Mouse (Mus musculus) embryonic stem cell, embryonic (primary cell): ENCODE measurements around the gene Rapgef4.
"Not testable (repeated sequence)": the region's sequence is repeated elsewhere in the genome, so short reads cannot be mapped to it uniquely, and the experiment has no call there.

ENCODE experiments used
- CTCF ChIA-PET, 4 experiments: fragments of 300-600 bp in 2 of 4; fragments of 350-600 bp in 2 of 4; sonication (Branson Sonifier 250); formaldehyde crosslinking; loops; one replicate each; lab custom pipeline; 2022; ENCODE audit warnings: inconsistent platforms in 2 of 4; lab: Charles Lee
- POLR2A ChIA-PET, 4 experiments: fragments of 300-600 bp in 2 of 4; fragments of 350-600 bp in 2 of 4; sonication (Branson Sonifier 250); formaldehyde crosslinking; loops; one replicate each; lab custom pipeline; 2022; ENCODE audit warnings: antibody characterized with exemption in 4 of 4, inconsistent platforms in 1 of 4; lab: Charles Lee

Rapgef4 gene

DNA sequence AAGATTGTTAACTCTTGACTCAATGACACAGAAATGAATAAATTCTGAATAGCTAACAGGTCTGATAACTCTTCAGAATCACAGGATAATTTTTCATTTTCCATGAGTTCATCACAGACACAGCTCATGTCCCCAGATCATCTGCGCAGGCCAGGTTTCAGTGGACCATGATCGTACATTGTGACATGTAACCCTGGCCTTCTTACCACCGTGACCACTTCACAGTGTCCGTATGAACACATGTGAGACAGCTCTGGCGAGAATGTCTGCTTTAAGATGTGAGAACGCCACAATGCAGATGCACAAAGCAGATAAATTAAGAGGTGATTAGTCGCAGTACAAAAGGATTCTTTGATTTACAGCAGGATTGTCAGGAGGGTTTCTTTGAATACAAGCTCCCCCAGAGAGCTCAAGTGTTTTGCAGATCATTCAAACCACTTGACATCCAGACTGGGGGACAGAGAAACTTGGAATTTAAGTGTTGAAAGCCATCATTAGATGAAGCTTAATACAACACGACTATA is 58.5 kb downstream of the Rapgef4 start:
- ChIA-PET POLR2A (interaction anchor here in 2 of 4 experiments (0.5 to 0.7 kb wide), 2 partner anchors 111 to 167 kb away, joined by 3 to 6 read pairs; partner anchors contain the start of gene Pdk1 (in 1 of the 2)), CTCF (interaction anchor here in 3 of 4 experiments (0.6 to 3.3 kb wide), 7 partner anchors 39 to 180 kb away, joined by 3 to 15 read pairs (median 7); no protein-coding TSS in a partner anchor)

- POLR2A ChIA-PET: no interaction called here
- CTCF ChIA-PET: interaction anchor here (0.5 to 2.4 kb wide), 9 partner anchors 10 to 194 kb away, joined by 3 to 10 read pairs (median 4); no protein-coding TSS in a partner anchor
Measured at GRCm38 (mm10) chr2:72041087-72041486, 60.0 kb downstream of the Rapgef4 start.

DNA sequence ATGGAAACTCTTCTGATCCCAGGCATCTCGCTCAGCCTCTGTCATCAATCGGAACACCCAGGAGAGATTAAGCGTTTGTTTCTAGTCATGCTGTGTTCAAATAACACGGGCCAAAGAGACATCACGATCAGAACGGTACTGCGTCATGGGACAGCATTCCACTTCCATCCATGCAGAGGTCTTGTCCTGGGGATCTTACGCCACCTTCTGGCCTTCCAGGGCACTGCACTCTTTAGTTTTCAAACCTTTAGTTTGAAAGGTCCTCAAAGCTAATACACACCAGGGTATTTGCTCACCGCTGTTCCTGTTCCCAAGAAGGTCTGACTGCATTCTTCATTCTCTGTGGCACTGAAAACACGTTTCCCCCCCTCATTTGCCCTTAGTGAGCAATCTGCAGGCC is 61.1 kb downstream of the Rapgef4 start:
- POLR2A ChIA-PET: no interaction called here
- CTCF ChIA-PET: interaction anchor here (0.6 to 2.4 kb wide), 6 partner anchors 9 to 460 kb away, joined by 3 to 10 read pairs (median 4); no protein-coding TSS in a partner anchor

DNA sequence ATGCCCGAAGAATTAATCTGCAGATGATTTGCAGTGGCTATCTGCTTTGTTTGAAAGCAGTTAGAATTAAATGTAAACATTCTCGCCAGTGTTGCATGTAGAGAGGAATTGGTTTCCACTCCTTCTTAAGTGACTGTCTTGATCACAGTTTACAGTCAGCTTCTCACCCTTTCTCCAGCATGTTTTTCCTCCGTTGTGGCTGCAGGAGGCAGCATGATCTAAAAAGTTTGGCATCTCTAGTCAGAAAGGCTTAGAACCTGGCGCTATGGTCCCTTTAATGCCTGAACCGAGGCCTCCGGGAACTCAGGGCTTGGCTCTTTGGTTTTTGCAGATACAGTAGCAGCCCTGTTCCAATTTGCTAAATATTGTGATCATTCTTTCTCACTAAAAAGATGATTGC is 63.2 kb downstream of the Rapgef4 start:
- ChIA-PET CTCF (interaction anchor here in 1 of 4 experiments (0.7 kb wide), 1 partner anchor 492 kb away, joined by 16 read pairs; no protein-coding TSS in a partner anchor), POLR2A (interaction anchor here in 1 of 4 experiments (0.6 kb wide), 1 partner anchor 105 kb away, joined by 7 read pairs; no protein-coding TSS in a partner anchor)

DNA sequence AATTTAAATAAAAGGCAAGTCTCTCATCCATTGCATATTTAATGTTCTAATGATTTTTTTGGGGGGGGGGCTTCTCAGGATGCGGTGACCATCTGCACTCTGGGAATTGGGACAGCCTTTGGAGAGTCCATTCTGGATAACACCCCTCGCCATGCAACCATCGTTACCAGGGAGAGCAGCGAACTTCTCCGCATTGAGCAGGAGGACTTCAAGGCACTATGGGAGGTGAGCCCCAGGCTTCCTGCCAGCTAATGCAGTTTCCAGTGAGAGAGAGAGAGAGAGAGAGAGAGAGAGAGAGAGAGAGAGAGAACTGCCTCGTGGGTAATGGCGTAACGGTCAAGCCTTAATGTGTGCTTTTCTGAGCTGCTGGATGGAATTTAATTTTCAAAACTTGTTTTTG is 64.0 kb downstream of the Rapgef4 start:
- ChIA-PET POLR2A (interaction anchor here in 1 of 4 experiments (0.6 kb wide), 1 partner anchor 175 kb away, joined by 3 read pairs; no protein-coding TSS in a partner anchor), CTCF (no interaction called here)

DNA sequence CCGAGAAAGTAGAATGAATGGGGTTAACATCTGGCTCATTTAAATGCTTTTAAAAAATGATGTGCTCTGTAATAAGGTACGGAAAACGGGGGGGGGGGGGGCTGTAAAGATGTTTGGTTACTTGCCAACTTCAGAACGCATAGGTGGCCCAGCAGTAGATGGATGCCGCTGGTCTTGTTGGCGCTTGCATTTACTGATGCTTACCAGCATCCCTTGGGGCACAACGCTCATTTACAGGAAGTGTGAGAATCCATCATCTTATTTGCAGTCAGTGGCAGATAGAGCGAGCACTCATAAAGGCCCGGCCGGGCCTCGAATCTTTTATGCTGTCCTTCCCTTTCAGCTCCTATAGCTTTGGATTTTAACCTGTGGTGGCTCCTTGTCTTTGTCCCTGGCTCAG is 64.6 kb downstream of the Rapgef4 start:
- CTCF ChIA-PET: interaction anchor here in 1 of 4 experiments (0.8 to 1.1 kb wide), 2 partner anchors 80 to 231 kb away, joined by 4 to 12 read pairs; no protein-coding TSS in a partner anchor
- POLR2A ChIA-PET: interaction anchor here in 1 of 4 experiments (0.6 kb wide), 1 partner anchor 175 kb away, joined by 3 read pairs; no protein-coding TSS in a partner anchor

DNA sequence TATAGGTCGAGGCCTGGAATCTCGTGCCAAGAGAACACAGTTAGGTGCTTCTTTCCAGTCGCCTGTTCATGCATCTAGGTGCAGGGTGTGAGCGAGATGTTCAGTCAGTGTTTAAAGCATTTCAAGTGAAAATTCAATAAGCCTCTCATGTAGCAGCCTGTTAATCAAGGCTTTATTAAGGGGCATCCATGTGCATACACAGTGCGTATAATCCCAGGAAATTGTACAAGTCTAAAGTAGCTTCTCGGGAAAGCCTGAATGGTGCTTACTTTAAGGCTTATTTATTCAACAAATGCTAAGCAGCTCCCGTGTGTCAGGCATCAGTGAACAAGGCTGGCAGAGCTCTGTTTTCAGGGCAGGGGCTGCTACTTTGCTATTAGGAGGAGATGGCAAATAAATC is 69.4 kb downstream of the Rapgef4 start:
- POLR2A ChIA-PET: no interaction called here
- CTCF ChIA-PET: interaction anchor here in 1 of 4 experiments (1.4 to 1.5 kb wide), 2 partner anchors 85 to 98 kb away, joined by 3 to 6 read pairs; no protein-coding TSS in a partner anchor

DNA sequence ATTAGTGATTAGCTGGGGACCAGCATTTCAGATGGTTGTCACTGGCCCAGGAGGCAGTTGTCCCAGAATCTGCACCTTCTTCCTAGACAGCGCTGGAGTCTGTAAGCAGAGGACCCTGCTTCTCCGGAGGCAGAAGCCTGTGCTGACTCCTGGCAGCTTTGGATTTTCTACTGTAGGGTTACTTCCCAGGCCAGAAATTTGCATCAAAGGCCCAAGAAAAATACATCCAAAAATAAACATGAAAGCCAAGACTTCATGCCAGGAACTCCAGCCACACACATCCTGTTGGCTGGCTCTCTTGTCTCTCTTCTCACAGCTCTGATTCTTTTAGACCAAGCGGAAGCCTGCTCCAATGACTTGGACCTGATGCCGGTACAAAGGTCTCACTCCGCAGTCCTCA is 73.2 kb downstream of the Rapgef4 start:
- CTCF ChIA-PET: interaction anchor here in 1 of 4 experiments (1.2 kb wide), 1 partner anchor 12 kb away, joined by 3 read pairs; no protein-coding TSS in a partner anchor

GRCm38 (mm10) chr2:72054736-72055135 is 73.7 kb downstream of the Rapgef4 start:
- ChIA-PET POLR2A (no interaction called here), CTCF (interaction anchor here in 1 of 4 experiments (1.2 kb wide), 1 partner anchor 12 kb away, joined by 3 read pairs; no protein-coding TSS in a partner anchor)

More for the DNA sequence above, 73.2 kb downstream of the Rapgef4 start:
- POLR2A ChIA-PET: no interaction called here

- CTCF ChIA-PET: interaction anchor here in 1 of 4 experiments (1.2 kb wide), 1 partner anchor 13 kb away, joined by 3 read pairs; no protein-coding TSS in a partner anchor
- POLR2A ChIA-PET: interaction anchor here in 1 of 4 experiments (0.7 kb wide), 1 partner anchor 9 kb away, joined by 3 read pairs; no protein-coding TSS in a partner anchor
Measured at GRCm38 (mm10) chr2:72055476-72055875, 74.4 kb downstream of the Rapgef4 start.

- POLR2A ChIA-PET: no interaction called here
- CTCF ChIA-PET: interaction anchor here in 1 of 4 experiments (1.3 kb wide), 1 partner anchor 40 kb away, joined by 5 read pairs; no protein-coding TSS in a partner anchor
Measured at GRCm38 (mm10) chr2:72056081-72056874, 75.2 kb downstream of the Rapgef4 start.

DNA sequence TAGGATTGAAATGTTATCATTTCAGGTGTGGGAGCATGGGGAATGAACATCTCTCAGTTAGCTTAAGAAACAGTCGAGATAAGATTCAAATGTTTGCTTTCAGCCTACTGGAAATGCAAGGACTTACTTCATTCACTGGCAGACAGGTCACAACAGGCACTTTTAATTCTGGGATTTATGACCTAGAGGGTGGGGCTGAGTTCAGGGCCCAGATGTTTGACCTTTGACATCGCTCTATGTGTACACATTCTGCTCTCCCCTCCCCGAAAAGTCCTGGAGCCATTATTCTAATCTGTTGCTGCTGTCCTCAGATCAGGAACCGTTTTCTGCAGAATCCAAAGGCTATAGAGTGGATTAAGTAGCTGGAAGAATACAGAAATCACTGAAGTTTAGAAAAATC is 81.9 kb downstream of the Rapgef4 start:
- ChIA-PET POLR2A (no interaction called here), CTCF (interaction anchor here in 1 of 4 experiments (0.7 kb wide), 1 partner anchor 29 kb away, joined by 3 read pairs; no protein-coding TSS in a partner anchor)

- POLR2A ChIA-PET: interaction anchor here in 1 of 4 experiments (0.6 kb wide), 1 partner anchor 35 kb away, joined by 5 read pairs; no protein-coding TSS in a partner anchor
- CTCF ChIA-PET: no interaction called here
Measured at GRCm38 (mm10) chr2:72068505-72068904, 87.5 kb downstream of the Rapgef4 start.

DNA sequence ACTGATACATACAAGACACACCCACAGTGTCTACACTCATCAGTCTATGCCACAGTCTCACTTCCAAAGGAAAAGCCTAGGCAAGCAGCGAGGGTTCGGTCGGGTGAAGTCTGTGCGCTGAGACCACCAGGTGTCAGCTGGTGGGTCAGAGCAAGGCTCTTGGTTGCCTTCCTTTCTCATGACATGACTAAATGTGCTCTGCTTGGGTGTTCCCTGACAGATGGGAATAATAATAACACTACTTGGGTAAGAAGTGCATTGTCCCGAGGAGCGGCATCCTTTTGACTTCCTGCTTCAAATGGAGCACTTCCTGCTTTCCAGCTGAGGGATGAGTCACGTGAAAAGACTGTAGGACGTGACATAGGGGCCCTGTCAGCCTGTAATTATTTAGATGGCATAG is 89.0 kb downstream of the Rapgef4 start:
- CTCF ChIA-PET: interaction anchor here in 1 of 4 experiments (1.3 kb wide), 1 partner anchor 27 kb away, joined by 3 read pairs; no protein-coding TSS in a partner anchor
- POLR2A ChIA-PET: no interaction called here

GRCm38 (mm10) chr2:72073121-72073520 is 92.1 kb downstream of the Rapgef4 start:
- POLR2A ChIA-PET: interaction anchor here in 1 of 4 experiments (0.6 to 0.7 kb wide), 2 partner anchors 17 to 315 kb away, joined by 3 read pairs; no protein-coding TSS in a partner anchor
- CTCF ChIA-PET: not testable (repeated sequence)

DNA sequence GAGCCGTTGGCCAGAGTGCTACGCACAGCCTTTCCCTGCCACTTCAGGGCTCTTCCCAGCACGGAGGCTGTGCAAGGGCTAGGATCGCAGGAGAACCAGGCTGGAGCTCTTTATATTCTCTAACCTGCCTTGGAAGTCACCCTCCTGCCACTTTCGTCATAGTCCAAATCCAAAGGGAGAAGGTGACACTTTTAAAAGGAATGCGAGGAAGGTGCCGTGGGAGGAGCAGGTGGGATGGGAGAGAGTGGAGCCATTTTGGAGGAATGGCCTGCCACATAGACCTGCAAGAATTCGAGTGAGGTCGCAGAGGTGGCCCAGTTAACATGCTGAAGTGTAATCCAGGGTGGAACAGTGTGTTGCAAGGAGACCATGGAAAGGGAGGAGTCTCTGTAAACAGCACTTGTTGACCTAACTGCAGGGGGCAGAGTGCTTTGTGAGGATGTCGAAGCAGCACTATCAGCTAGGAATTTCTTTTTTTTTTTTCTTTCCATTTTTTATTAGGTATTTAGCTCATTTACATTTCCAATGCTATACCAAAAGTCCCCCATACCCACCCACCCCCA is 94.0 kb downstream of the Rapgef4 start:
- CTCF ChIA-PET: interaction anchor here in 3 of 4 experiments (0.6 to 1.7 kb wide), 3 partner anchors 110 to 1328 kb away, joined by 3 to 4 read pairs (median 3); no protein-coding TSS in a partner anchor
- POLR2A ChIA-PET: interaction anchor here in 1 of 4 experiments (1.4 kb wide), 1 partner anchor 566 kb away, joined by 3 read pairs; no protein-coding TSS in a partner anchor

- POLR2A ChIA-PET: interaction anchor here in 1 of 4 experiments (0.6 kb wide), 1 partner anchor 54 kb away, joined by 3 read pairs; no protein-coding TSS in a partner anchor
- CTCF ChIA-PET: interaction anchor here in 1 of 4 experiments (0.8 kb wide), 1 partner anchor 39 kb away, joined by 3 read pairs; no protein-coding TSS in a partner anchor
Measured at GRCm38 (mm10) chr2:72077490-72078139, 96.6 kb downstream of the Rapgef4 start.
